Mouse (Mus musculus) retina, embryonic 14.5 days (tissue): ENCODE measurements around the gene Thnsl2.

Experiments
- DNase-seq: peaks from one replicate; pipeline ENCODE4 v3.0.0-alpha.2; 2015; ENCODE audit warnings: low spot score

The Thnsl2 gene

DNA sequence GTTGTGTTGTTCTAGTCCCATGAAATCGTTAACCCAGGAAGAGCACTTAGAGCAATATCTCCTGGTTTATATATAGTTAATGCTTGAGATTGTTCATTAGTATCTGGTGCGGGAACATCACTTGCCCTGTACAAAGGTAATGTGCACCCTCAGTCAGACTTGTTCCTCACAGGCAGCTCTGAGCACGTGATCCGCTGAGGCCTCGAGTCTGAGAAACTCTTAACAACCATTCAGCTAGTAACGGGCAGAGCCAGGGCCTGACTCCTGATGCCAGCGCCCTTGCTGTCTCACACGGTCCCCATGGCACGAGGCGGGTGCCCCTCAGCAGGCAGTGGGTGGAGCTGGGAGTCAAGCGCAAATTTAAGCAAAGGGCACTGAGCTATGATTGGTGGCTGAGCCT lies 10.7 kb downstream of the Thnsl2 start:
- DNase-seq: no peak

DNA sequence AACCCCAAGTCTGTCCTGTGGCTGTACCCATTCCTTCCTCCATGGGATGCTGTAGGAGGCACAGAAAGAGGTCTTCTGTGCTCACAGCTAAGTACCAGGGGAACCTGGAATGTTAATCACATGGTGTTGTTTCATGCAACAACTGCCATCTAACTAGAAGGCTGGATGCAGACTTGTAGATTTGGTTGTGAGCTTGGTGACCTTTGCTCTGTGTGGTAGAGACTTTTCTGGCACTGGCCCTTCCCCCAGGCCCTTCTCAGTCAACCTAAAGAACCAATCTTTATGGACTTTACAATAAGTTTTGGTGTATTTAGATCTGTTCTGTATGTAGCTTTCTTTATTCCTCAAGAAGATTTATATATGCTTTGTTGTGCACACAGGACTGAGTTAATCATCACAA lies 13.2 kb downstream of the Thnsl2 start:
- no peak for DNase-seq

DNA sequence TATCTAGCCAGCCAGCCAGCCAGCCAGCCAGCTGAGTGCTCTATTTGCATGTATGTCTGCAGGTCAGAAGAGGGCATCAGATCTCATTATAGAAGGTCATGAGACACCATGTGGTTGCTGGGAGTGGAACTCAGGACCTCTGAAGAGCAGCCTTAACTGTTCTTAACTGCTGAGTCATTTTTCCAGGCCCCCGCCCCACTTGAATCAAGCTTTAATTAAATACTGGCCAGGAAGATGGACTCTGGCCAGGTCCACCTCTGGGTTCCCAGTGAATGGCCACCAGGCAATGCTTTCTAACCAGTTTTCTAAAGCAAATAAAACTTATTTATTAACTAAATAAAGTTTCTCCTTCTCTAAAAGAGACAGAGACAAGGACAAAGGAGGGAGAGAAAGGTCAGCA lies 14.0 kb downstream of the Thnsl2 start:
- no peak for DNase-seq

- DNase-seq: peak; percentile 21
These were observed 15.2 kb downstream of the Thnsl2 start for GRCm38 (mm10) chr6:71129071-71129470.

GRCm38 (mm10) chr6:71126290-71126689 lies 17.9 kb downstream of the Thnsl2 start:
- no peak for DNase-seq

- DNase-seq: peak; percentile 93
These were observed 19.0 kb downstream of the Thnsl2 start for GRCm38 (mm10) chr6:71125043-71125893.

DNA sequence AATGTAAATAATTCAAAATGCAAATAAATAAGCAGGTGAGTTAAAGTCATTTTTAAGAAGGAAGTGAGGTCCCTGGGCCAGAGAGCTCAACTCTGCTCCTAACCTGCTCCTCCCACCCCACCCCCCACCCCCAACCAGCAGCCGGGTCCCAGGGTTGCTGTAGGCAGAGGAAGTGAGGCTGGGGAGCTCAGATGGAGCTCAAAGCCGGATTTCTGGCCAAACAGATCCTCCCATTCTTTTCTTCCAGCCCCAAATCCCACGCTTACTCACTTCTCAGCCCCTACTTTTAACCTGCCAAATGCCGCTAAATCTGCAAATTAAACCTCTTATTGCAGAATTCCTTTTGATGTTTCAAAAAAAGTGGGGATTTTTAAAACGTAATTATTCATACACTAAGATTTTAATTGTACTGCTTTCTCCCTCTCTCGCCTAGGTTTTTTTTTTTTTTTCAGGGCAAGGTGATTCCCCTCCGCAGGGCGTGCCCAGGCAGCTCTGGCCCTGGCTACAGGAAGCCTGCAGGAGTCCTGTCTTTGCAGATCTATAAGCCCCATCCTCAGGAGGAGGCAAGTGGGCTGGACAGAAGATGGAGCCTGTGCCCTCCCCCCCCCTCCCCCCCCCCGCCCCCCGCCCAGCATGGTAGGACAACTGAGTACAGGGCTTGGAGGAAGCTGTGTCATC lies 24.5 kb downstream of the Thnsl2 start:
- DNase-seq: no peak

GRCm38 (mm10) chr6:71111419-71112113 lies 32.7 kb downstream of the Thnsl2 start:
- DNase-seq: no peak

GRCm38 (mm10) chr6:71106170-71106945 lies 37.9 kb downstream of the Thnsl2 start:
- DNase-seq: no peak

GRCm38 (mm10) chr6:71096126-71096525 lies 48.1 kb downstream of the Thnsl2 start:
- no peak for DNase-seq

DNA sequence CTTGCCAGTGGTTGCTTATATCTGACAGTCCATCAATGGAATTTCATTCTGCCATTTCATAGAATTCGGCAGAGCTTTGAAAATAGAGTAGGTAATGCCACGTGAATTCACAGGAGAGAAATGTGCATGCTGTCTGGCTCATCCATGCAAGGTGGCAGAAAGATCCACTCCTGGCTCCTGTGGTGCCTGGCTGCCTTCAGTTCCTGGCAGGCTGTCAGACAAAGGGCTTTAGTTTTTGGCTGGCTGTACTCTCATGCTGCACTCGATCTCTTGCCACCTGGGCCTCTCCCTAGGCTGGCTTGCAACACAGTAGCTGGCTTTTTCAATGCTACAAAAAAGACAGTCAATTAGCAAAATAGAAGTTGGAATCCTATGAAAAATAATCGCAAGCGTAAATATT lies 49.5 kb downstream of the Thnsl2 start:
- no peak for DNase-seq

- no peak for DNase-seq
These were observed 50.6 kb downstream of the Thnsl2 start for GRCm38 (mm10) chr6:71093686-71094085.

GRCm38 (mm10) chr6:71090475-71090874 lies 53.8 kb downstream of the Thnsl2 start:
- no peak for DNase-seq

DNA sequence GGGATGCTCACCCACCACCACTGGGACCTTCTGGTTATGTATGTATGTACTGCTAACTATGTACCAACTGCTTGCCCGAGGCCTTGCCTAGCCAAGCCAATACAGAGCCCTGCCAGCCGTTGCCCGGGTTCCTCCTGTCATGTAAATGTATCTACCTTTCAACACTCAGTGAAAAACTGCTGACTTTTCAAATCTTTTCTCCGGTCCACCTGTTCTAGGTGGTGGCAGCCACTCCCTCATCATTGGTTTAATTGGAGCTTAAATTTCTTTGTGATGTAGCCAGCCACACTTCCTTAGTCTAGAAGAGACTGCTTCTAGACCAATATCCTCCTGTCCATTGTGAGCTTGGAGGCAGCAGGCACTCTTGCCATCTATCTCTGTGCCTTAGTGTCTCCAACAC lies 54.5 kb downstream of the Thnsl2 start:
- no peak for DNase-seq

- no peak for DNase-seq
These were observed 55.2 kb downstream of the Thnsl2 start for GRCm38 (mm10) chr6:71088992-71089391.

- no peak for DNase-seq
These were observed 60.8 kb downstream of the Thnsl2 start for GRCm38 (mm10) chr6:71083441-71083840.

- DNase-seq: peak; percentile 17
These were observed 62.2 kb downstream of the Thnsl2 start for GRCm38 (mm10) chr6:71082084-71082483.

- DNase-seq: no peak
These were observed 63.0 kb downstream of the Thnsl2 start for GRCm38 (mm10) chr6:71081230-71081629.
